Mouse (Mus musculus): ENCODE data around the gene Txn2. TPM values are rescaled to one million over a fixed set of nuclear protein-coding genes. Genes with fewer than 3 reads are reported as not detected.
A peak's percentile ranks its signal among the peaks of the same experiment; 100 is the strongest.

Txn2 gene
- total RNA-seq, 2 experiments from 2014 or later: 215 to 223 TPM

- no peak for DNase-seq (ENCODE audit: low spot score)
Measured at GRCm38 (mm10) chr15:77907646-77908518, 20.9 kb downstream of the Txn2 start.

- DNase-seq (ENCODE audit: low spot score): no peak
Measured at GRCm38 (mm10) chr15:77906545-77906944, 22.3 kb downstream of the Txn2 start.

GRCm38 (mm10) chr15:77906081-77906480 is 22.7 kb downstream of the Txn2 start:
- no peak for DNase-seq (ENCODE audit: low spot score)

GRCm38 (mm10) chr15:77905275-77905970 is 23.4 kb downstream of the Txn2 start:
- DNase-seq (ENCODE audit: low spot score): peak; percentile 62

- no peak for DNase-seq (ENCODE audit: low spot score)
Measured at GRCm38 (mm10) chr15:77904363-77904892, 24.4 kb downstream of the Txn2 start.

- DNase-seq (ENCODE audit: low spot score): no peak
Measured at GRCm38 (mm10) chr15:77903176-77903575, 25.6 kb downstream of the Txn2 start.

GRCm38 (mm10) chr15:77894926-77895325 is 33.9 kb downstream of the Txn2 start:
- DNase-seq (ENCODE audit: low spot score): no peak

- no peak for DNase-seq (ENCODE audit: low spot score)
Measured at GRCm38 (mm10) chr15:77893292-77893691, 35.5 kb downstream of the Txn2 start.

- no peak for DNase-seq (ENCODE audit: low spot score)
Measured at GRCm38 (mm10) chr15:77892420-77892819, 36.4 kb downstream of the Txn2 start.

- no peak for DNase-seq (ENCODE audit: low spot score)
Measured at GRCm38 (mm10) chr15:77891766-77892165, 37.0 kb downstream of the Txn2 start.

- no peak for DNase-seq (ENCODE audit: low spot score)
Measured at GRCm38 (mm10) chr15:77889761-77890422, 38.9 kb downstream of the Txn2 start.

- DNase-seq (ENCODE audit: low spot score): no peak
Measured at GRCm38 (mm10) chr15:77888286-77888685, 40.5 kb downstream of the Txn2 start.

- DNase-seq (ENCODE audit: low spot score): no peak
Measured at GRCm38 (mm10) chr15:77887093-77887488, 41.7 kb downstream of the Txn2 start.

- no peak for DNase-seq (ENCODE audit: low spot score)
Measured at GRCm38 (mm10) chr15:77886369-77887092, 42.3 kb downstream of the Txn2 start.

- DNase-seq (ENCODE audit: low spot score): no peak
Measured at GRCm38 (mm10) chr15:77885945-77886344, 42.9 kb downstream of the Txn2 start.

GRCm38 (mm10) chr15:77885159-77885558 is 43.6 kb downstream of the Txn2 start:
- no peak for DNase-seq (ENCODE audit: low spot score)

GRCm38 (mm10) chr15:77883697-77884010 is 45.2 kb downstream of the Txn2 start:
- DNase-seq (ENCODE audit: low spot score): no peak

GRCm38 (mm10) chr15:77882797-77883696 is 45.8 kb downstream of the Txn2 start:
- DNase-seq (ENCODE audit: low spot score): no peak

- DNase-seq (ENCODE audit: low spot score): no peak
Measured at GRCm38 (mm10) chr15:77882297-77882696, 46.5 kb downstream of the Txn2 start.

GRCm38 (mm10) chr15:77881698-77882097 is 47.1 kb downstream of the Txn2 start:
- no peak for DNase-seq (ENCODE audit: low spot score)

All from gastrocnemius, adult 18-20 months (tissue).